Mouse (Mus musculus): ENCODE measurements around the gene Slc25a13. TPM values are rescaled to one million over a fixed set of nuclear protein-coding genes. Genes with fewer than 3 reads are reported as not detected.

Slc25a13 gene
- total RNA-seq (2021) = 1 to 10 TPM; 1.6 to 2.1 TPM

- intact Hi-C loops (cut with DNase I) = no loop called here
- DNase-seq (ENCODE audit: low spot score in 2 of 2) = peak; percentile 23 to 31
These were observed at the start of gene Slc25a13 for GRCm38 (mm10) chr6:6216507-6217285. Gene Slc25a13, minus strand, starts transcription at chr6:6217173.

GRCm38 (mm10) chr6:6265761-6266160 is 48.8 kb upstream of the Slc25a13 start:
- intact Hi-C loops (cut with DNase I) = no loop called here
- no peak for DNase-seq (ENCODE audit: low spot score in 2 of 2)

GRCm38 (mm10) chr6:6263293-6263911 is 46.4 kb upstream of the Slc25a13 start:
- DNase-seq (ENCODE audit: low spot score in 2 of 2) = no peak
- intact Hi-C loops (cut with DNase I) = no loop called here

GRCm38 (mm10) chr6:6260917-6261316 is 43.9 kb upstream of the Slc25a13 start:
- intact Hi-C loops (cut with DNase I) = no loop called here
- DNase-seq (ENCODE audit: low spot score in 2 of 2) = no peak

GRCm38 (mm10) chr6:6248500-6248899 is 31.5 kb upstream of the Slc25a13 start:
- DNase-seq (ENCODE audit: low spot score in 2 of 2) = no peak
- intact Hi-C loops (cut with DNase I) = no loop called here

- DNase-seq (ENCODE audit: low spot score in 2 of 2) = no peak
- intact Hi-C loops (cut with DNase I) = no loop called here
These were observed 26.9 kb upstream of the Slc25a13 start for GRCm38 (mm10) chr6:6243828-6244227.

- DNase-seq (ENCODE audit: low spot score in 2 of 2) = no peak
- intact Hi-C loops (cut with DNase I) = no loop called here
These were observed 25.1 kb upstream of the Slc25a13 start for GRCm38 (mm10) chr6:6242114-6242513.

- intact Hi-C loops (cut with DNase I) = no loop called here
These were observed 19.9 kb upstream of the Slc25a13 start for GRCm38 (mm10) chr6:6236788-6237298.

GRCm38 (mm10) chr6:6230262-6230661 is 13.3 kb upstream of the Slc25a13 start:
- intact Hi-C loops (cut with DNase I) = no loop called here
- no peak for DNase-seq (ENCODE audit: low spot score in 2 of 2)

More at GRCm38 (mm10) chr6:6236788-6237298, 19.9 kb upstream of the Slc25a13 start:
- DNase-seq (ENCODE audit: low spot score in 2 of 2) = no peak

GRCm38 (mm10) chr6:6222721-6223120 is 5.7 kb upstream of the Slc25a13 start:
- DNase-seq (ENCODE audit: low spot score in 2 of 2) = no peak
- intact Hi-C loops (cut with DNase I) = no loop called here

- intact Hi-C loops (cut with DNase I) = no loop called here
- no peak for DNase-seq (ENCODE audit: low spot score in 2 of 2)
These were observed 3.6 kb upstream of the Slc25a13 start for GRCm38 (mm10) chr6:6220574-6220973.

- intact Hi-C loops (cut with DNase I) = no loop called here
- no peak for DNase-seq (ENCODE audit: low spot score in 2 of 2)
These were observed 2.8 kb upstream of the Slc25a13 start for GRCm38 (mm10) chr6:6219661-6220370.

GRCm38 (mm10) chr6:6217286-6217625 is 283 bp upstream of the Slc25a13 start:
- intact Hi-C loops (cut with DNase I) = no loop called here
- DNase-seq (ENCODE audit: low spot score in 2 of 2) = no peak

- no peak for DNase-seq (ENCODE audit: low spot score in 2 of 2)
- intact Hi-C loops (cut with DNase I) = no loop called here
These were observed 860 bp downstream of the Slc25a13 start for GRCm38 (mm10) chr6:6216120-6216506.

- DNase-seq (ENCODE audit: low spot score in 2 of 2) = peak in 1 of 2 experiments; percentile 39
- intact Hi-C loops (cut with DNase I) = no loop called here
These were observed 4.3 kb downstream of the Slc25a13 start for GRCm38 (mm10) chr6:6212360-6213310.

- no peak for DNase-seq (ENCODE audit: low spot score in 2 of 2)
- intact Hi-C loops (cut with DNase I) = no loop called here
These were observed 5.0 kb downstream of the Slc25a13 start for GRCm38 (mm10) chr6:6211958-6212357.

- intact Hi-C loops (cut with DNase I) = no loop called here
- DNase-seq (ENCODE audit: low spot score in 2 of 2) = no peak
These were observed 6.3 kb downstream of the Slc25a13 start for GRCm38 (mm10) chr6:6210637-6211036.

GRCm38 (mm10) chr6:6208351-6209059 is 8.5 kb downstream of the Slc25a13 start:
- intact Hi-C loops (cut with DNase I) = no loop called here
- DNase-seq (ENCODE audit: low spot score in 2 of 2) = no peak

GRCm38 (mm10) chr6:6207836-6208235 is 9.1 kb downstream of the Slc25a13 start:
- no peak for DNase-seq (ENCODE audit: low spot score in 2 of 2)
- intact Hi-C loops (cut with DNase I) = no loop called here
